Mouse (Mus musculus) stomach, postnatal 0 days (tissue): ENCODE results near the gene Trim11.
"Not testable (repeated sequence)": the region's sequence is repeated elsewhere in the genome, so short reads cannot be mapped to it uniquely, and the experiment has no call there.

Experiments
- CTCF ChIP-seq: IDR thresholded peaks from 2 replicates; pipeline ENCODE4 v1.5.1; 2016; ENCODE audit warnings: antibody characterized with exemption, low read depth, mild to moderate bottlenecking, moderate library complexity
- EP300 ChIP-seq: optimal IDR thresholded peaks from 2 replicates; pipeline ENCODE3; 2016; ENCODE audit warnings: antibody characterized with exemption

DNA sequence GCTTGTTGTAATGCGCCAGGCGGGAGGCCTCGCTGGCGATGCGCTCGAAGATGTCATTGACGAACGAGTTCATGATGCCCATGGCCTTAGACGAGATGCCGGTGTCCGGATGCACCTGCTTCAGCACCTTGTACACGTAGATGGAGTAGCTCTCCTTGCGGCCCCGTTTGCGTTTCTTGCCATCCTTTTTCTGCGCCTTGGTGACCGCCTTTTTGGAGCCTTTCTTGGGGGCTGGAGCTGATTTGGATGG lies 23.8 kb upstream of the Trim11 start:
- TF ChIP-seq EP300, CTCF: not testable (repeated sequence)
